Mouse (Mus musculus): ENCODE measurements around the gene Ank2.

Ank2 gene

GRCm38 (mm10) chr3:126982814-126983213 is 516.3 kb downstream of the Ank2 start:
- no peak for DNase-seq (ENCODE audit: low read depth, low spot score)

GRCm38 (mm10) chr3:126981163-126981562 is 518.0 kb downstream of the Ank2 start:
- no peak for DNase-seq (ENCODE audit: low read depth, low spot score)

- DNase-seq (ENCODE audit: low read depth, low spot score): no peak
These were observed 519.5 kb downstream of the Ank2 start for GRCm38 (mm10) chr3:126979635-126980034.

- DNase-seq (ENCODE audit: low read depth, low spot score): no peak
These were observed 520.3 kb downstream of the Ank2 start for GRCm38 (mm10) chr3:126978768-126979410.

- DNase-seq (ENCODE audit: low read depth, low spot score): no peak
These were observed 521.8 kb downstream of the Ank2 start for GRCm38 (mm10) chr3:126977399-126977798.

GRCm38 (mm10) chr3:126976793-126977192 is 522.4 kb downstream of the Ank2 start:
- DNase-seq (ENCODE audit: low read depth, low spot score): no peak

- no peak for DNase-seq (ENCODE audit: low read depth, low spot score)
These were observed 523.7 kb downstream of the Ank2 start for GRCm38 (mm10) chr3:126975409-126975808.

GRCm38 (mm10) chr3:126973551-126973950 is 525.6 kb downstream of the Ank2 start:
- no peak for DNase-seq (ENCODE audit: low read depth, low spot score)

- DNase-seq (ENCODE audit: low read depth, low spot score): no peak
These were observed 527.6 kb downstream of the Ank2 start for GRCm38 (mm10) chr3:126971531-126971930.

GRCm38 (mm10) chr3:126968721-126969120 is 530.4 kb downstream of the Ank2 start:
- no peak for DNase-seq (ENCODE audit: low read depth, low spot score)

GRCm38 (mm10) chr3:126965767-126966166 is 533.4 kb downstream of the Ank2 start:
- no peak for DNase-seq (ENCODE audit: low read depth, low spot score)

GRCm38 (mm10) chr3:126962326-126962725 is 536.8 kb downstream of the Ank2 start:
- no peak for DNase-seq (ENCODE audit: low read depth, low spot score)

GRCm38 (mm10) chr3:126952698-126953097 is 546.5 kb downstream of the Ank2 start:
- no peak for DNase-seq (ENCODE audit: low read depth, low spot score)

GRCm38 (mm10) chr3:126946591-126946990 is 552.6 kb downstream of the Ank2 start:
- DNase-seq (ENCODE audit: low read depth, low spot score): no peak

- DNase-seq (ENCODE audit: low read depth, low spot score): no peak
These were observed 554.3 kb downstream of the Ank2 start for GRCm38 (mm10) chr3:126944838-126945237.

GRCm38 (mm10) chr3:126944081-126944480 is 555.1 kb downstream of the Ank2 start:
- no peak for DNase-seq (ENCODE audit: low read depth, low spot score)

- no peak for DNase-seq (ENCODE audit: low read depth, low spot score)
These were observed 558.7 kb downstream of the Ank2 start for GRCm38 (mm10) chr3:126940452-126940851.

- peak; percentile 5 for DNase-seq (ENCODE audit: low read depth, low spot score)
These were observed 567.2 kb downstream of the Ank2 start for GRCm38 (mm10) chr3:126931884-126932506.

GRCm38 (mm10) chr3:126923575-126924382 is 575.4 kb downstream of the Ank2 start:
- DNase-seq (ENCODE audit: low read depth, low spot score): no peak

- no peak for DNase-seq (ENCODE audit: low read depth, low spot score)
These were observed 577.2 kb downstream of the Ank2 start for GRCm38 (mm10) chr3:126921941-126922340.

GRCm38 (mm10) chr3:126920296-126920695 is 578.9 kb downstream of the Ank2 start:
- no peak for DNase-seq (ENCODE audit: low read depth, low spot score)

GRCm38 (mm10) chr3:126918805-126919473 is 580.2 kb downstream of the Ank2 start:
- DNase-seq (ENCODE audit: low read depth, low spot score): no peak

Data from CD4-positive helper T cell, adult 2 months (primary cell).